Mouse (Mus musculus) hindlimb bud, embryonic 11.5 days (tissue): ENCODE measurements at regions not wholly inside any gene's neighbourhood (a gene's known extent, or its start where the extent isn't known, plus 50 kb on each side); places are given as distances from the start of the nearest gene placed in this dataset.
A peak's percentile ranks its signal among the peaks of the same experiment; 100 is the strongest.

Source experiments
- DNase-seq: peaks from one replicate; pipeline ENCODE4 v3.0.0-alpha.2; 2012; ENCODE audit warnings: low read depth, low spot score; ENCODE audit errors: extremely low spot score

- no peak for DNase-seq
Observed at GRCm38 (mm10) chr2:133352800-133353199, 199.2 kb upstream of the Bmp2 start.

DNA sequence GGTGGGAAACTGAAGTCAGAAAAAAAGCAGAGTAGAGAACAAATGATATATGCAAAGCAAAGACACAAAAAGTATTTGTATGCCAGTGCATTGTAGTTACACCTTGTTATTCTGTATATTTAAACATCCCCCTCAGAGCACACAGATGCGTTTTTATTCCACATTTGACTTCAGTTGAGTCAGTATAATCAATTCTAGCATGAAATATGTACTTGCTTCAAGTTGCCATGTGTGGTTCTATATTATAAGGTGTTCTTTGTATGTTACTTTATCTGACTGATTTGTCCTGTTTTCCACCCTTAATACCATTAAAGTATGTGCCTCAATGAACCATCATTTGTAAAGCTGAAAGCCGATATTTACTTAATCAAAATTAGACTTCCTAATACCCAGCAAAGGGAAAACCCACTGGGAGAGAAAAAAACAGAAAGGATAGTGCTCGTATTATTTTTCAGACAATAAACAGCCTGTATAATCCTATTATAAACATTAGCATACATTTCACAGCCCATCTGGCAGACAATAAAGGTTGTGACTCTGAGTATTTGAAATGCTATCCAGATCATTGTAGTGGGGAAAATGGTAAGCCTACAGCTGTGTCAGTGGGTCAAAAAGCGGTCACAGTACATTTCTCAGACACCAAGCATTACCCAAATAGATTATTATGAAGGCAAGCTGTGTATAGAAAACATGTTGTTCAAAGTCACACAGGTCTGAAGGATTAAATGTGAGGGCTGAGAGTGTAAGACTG, 189.1 kb upstream of the Bmp2 start:
- DNase-seq: no peak

DNA sequence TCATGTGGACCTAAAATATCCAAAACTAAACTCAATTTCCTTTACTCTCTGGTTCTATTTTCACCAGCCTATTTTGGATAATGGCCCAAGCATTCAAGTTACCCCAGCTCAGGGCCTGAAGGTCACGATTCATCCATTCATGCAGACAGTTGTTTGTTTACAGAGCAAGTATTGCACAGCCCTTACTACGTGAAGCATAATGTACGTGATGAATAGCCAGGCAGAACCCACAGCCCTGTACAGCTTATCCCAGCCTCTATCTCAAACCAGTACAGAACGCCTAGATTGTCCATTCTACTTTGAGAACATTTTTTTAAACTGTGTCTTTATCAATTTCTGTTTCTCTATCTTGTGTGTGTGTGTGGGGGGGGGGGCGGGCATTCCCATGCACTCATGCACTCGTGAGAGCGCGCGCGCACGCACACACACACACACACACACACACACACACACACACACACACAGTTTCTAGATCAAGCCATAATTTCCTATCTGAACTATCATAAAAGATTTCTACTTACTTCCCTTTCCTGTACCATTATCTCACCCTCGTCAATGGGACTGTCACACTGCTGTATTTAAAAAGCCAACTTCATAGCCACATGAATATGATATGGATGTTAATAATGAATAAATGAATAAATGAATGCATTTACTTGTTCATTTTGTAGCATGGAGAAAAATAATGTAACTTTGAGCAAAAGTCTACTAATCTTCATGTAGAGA, 180.3 kb upstream of the Bmp2 start:
- DNase-seq: no peak

GRCm38 (mm10) chr2:133373543-133373942, 178.4 kb upstream of the Bmp2 start:
- no peak for DNase-seq

- DNase-seq: no peak
Observed at GRCm38 (mm10) chr2:133381054-133381453, 170.9 kb upstream of the Bmp2 start.

DNA sequence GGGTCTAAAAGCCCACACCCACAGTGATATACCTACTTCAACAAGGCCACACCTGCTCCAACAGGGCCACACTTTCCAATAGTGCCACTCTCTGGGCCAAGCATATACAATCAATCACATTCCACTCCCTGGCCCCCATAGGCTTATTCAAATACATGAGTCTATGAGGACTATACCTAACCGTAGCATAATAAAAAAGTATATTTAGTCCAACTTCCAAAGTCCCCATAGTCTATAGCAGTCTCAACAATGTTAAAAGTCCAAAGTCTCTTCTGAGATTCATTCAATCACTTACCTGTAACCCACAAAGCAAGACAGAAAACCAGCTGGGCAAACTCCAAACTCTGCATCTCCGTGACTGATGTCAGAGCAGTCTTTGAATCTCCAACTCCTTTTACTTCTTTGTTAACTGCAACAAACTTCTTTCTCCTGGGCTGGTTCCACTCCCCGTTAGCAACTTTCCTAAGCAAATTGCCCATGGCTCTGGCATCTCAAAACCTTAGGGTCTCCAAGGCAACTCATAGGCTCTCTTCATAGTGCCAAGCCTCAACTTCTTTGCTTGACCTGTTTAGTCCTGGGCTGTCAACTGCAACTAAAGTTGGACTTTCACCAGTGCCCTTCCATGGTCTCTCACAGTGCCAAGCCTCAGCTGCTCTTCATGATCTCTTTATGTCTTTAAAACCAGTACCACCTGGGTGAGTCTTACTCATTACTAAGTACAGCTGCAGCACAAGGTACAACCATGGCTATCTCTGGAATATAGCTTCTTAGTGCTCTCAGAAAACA, 168.6 kb upstream of the Bmp2 start:
- DNase-seq: no peak

- DNase-seq: no peak
Observed at GRCm38 (mm10) chr2:133385297-133385696, 166.7 kb upstream of the Bmp2 start.

DNA sequence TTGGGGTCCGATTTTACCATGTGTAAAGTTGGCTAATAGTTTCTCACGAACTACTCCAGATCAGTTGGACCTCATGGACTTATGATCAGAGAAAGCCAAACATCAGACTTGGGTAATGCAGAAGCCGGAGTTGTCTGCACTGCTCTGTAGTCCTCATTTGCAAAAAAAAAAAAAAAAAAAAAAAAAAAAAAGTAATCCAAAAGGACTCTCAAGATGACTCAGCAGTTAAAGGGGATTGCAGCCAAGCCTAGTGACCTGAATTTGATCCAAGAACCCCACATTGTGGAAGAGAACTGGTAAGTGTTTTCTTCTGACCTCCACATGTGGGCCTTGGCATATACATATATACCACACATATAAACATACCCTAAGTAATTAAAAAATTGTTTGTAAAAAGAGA, 164.6 kb upstream of the Bmp2 start:
- no peak for DNase-seq

DNA sequence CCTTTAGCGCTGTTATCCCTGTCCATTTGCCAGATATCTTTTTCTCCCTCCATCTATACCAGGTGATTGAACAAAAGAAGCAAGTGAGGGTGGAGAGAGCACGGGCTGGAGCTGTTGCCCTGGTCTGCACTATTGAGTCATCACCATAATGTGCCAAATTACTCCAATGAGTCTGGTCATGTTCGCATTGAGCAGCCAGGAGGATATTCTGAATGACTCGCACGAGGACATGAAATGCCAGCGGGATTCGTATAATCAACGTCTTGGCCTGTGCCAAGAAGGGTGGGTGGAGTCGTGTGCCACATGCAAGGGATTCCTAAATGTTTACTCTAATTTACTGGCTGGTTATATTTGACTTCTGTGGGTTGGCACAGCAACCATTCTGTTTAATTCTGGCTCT, 159.7 kb upstream of the Bmp2 start:
- DNase-seq: no peak

GRCm38 (mm10) chr2:133397566-133397965, 154.4 kb upstream of the Bmp2 start:
- no peak for DNase-seq

DNA sequence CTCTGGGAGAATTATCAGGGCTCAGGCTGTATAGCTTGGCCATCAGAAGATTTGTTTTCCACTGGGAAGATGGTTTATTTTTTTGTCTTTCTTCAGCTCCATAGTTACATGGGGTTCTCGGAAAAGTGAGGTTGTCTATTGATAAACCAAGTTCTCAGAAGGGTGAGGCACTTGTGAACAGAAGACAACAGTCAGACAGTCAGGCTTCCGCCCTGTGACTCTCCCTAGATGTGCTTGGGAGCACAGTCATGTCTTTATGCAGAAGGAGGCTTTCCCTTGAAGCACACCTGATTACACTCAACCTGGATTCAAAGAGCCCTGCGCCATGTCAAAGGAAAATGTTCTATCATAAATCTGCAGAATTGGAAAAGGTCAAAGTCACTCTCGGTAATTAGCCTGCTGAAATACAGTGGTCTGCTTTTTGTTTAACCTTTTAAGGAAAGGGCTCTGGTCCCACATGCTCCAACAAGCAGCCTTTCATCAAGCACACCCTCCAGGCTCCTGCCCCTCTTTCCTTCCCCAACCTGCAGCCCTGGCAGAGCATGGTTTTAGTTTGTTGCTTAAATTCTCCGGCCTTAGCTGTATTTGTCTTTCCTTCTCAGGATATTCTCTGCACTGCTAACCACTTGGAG, 152.8 kb upstream of the Bmp2 start:
- DNase-seq: peak; percentile 80

DNA sequence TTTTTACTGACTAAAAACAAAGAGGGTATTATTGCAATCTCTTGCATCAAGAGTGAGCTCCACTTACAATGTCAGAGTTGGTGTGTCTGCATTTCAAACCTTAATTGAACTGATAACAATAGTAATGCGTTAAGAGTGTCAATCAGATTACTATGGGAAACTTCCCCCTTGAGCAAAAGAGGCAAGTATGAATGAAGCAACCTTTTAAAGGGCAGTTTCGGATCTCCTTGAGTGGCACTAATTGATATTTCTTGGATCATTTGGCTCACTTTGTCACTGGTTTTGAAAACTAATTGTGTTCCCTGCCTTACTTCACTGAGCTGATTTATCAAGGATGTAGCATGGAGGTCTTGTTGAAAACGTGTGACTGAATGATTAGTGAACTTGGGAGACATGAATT, 151.0 kb upstream of the Bmp2 start:
- DNase-seq: no peak

- no peak for DNase-seq
Observed at GRCm38 (mm10) chr2:133416990-133417581, 134.9 kb upstream of the Bmp2 start.

- DNase-seq: no peak
Observed at GRCm38 (mm10) chr2:133419686-133420303, 132.2 kb upstream of the Bmp2 start.

- DNase-seq: no peak
Observed at GRCm38 (mm10) chr2:133425538-133425937, 126.4 kb upstream of the Bmp2 start.

DNA sequence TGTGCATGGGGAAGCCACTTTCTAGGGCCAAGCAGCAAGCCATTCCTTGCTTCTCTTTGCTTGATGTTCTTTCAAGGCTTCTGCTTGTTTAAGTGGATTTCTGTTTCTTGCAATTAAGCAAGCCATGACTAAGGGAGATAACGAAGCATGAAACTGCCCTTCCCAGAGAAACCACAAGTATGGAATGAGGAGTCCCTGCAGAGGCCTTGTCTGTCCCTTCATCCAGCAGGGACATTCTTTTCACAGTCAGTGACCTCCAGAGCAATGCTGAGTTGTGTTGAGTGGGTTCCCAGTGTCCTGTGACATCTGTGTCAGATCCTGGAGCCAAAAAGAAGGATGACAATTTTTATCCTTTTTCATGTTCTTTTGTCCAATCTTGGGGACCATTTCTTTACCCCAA, 124.9 kb upstream of the Bmp2 start:
- no peak for DNase-seq

GRCm38 (mm10) chr2:133429369-133430062, 122.4 kb upstream of the Bmp2 start:
- DNase-seq: no peak

DNA sequence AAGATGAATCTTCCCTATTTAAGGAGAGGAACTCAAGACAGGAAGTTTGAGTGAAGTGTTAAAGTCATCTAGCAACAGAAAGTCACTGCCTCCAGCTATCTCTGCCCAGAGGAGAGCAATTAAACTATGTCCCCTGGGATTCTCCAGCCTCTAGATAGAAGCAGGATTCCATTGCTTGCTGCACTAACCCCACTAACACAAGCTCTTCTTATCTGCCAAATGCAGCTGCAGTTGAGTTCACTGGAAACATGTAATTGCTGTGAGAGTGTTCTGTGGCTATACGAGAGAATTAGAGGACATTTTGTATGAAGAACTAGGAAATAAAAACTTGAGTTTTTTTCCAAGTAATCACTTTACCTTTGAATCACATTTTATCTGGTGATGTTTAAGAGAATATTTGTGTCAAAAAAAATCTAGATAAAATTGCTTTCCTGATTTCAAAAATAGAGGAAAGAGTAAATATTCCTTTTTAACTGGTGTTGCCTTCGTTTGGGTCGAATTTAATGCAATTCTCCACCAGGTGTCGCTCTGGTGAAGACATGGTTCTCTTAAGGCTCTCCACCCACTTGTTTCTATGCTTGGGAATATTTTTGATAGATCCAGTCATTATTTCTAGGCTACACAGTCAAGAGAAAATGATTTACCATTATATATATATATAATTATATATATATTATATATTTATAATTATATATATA, 121.1 kb upstream of the Bmp2 start:
- peak; percentile 24 for DNase-seq

DNA sequence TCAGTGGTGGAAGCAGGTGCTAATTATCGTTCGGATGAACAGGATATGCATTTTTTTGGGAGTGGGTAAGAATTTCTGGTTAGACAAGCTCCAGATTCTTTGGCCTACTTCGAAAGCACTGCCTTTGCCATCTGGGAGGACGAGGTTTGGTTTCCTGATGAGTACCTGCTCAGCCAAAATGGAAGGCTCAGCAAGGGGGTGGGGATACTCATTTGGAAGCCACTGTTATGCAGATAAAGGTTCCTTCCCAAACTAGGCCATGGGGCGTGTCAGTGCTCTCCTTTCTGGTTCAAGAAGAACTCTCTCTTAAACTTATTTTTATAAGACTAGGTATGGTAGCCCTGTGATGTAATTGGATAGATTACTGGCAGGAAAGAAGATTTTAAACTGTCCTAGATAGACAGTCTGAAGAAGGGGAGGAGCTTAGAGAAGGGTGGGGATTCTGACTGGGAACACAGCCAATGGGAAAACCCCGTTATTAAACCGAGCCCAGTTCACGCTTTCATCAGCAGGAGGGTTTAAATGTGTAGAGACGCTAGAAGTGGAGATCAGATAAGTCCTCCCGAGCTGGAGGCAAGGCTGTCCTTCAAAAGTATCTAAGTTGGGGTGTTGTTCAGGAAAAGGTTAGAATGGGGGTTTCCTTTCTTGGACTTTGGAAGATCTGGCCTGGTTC, 119.7 kb upstream of the Bmp2 start:
- no peak for DNase-seq
